Mouse (Mus musculus) lung, postnatal 4 days (tissue): Measurements from ENCODE around the gene Lztfl1.
"Not testable (repeated sequence)": the region's sequence is repeated elsewhere in the genome, so short reads cannot be mapped to it uniquely, and the experiment has no call there.

ENCODE experiments used
- DNase-seq, 2 experiments: peaks; one replicate each; pipeline ENCODE4 v3.0.0; 2021

Gene Lztfl1

DNA sequence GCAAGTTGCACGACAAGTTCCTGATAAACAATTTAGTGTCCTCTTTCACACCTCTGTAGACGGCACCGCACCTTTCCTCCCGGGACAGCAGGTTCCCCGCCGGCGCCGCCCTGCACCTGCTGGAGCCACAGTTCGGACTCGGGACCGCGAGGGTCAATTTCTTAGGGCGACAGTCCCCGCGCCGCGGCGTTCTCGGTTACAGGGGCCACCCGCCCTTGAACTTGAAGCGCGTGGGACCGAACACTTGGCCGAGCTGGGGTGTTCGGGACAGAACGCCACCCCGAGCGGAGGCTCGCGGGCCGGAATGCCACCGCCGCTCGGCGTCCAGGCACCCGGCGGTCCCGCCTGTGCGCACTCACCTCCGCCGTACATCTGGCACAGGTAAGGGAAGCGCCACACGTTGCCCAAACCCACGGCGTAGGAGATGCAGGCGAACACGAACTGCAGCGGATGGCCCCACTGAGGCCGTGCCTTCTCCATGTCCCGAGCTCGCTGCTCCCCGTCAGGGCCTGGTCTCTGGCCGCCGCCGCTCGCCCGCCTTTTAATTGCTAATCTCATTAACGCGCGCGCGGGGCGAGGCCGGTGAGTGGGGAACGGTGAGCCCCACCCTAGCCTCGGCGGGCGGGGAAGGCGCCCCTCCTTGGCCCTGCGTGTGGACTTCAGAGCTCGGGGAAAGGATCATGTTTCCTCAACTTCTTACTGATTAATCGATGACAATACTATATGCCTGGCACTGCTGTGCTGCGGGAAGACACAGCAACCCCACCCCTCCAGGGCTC lies 39.0 kb downstream of the Lztfl1 start, which contains the start of the genes Ccr9 and Slc6a20a:
TSS of gene Ccr9 (plus strand) at position 113 of the 779 bp plus-strand sequence.
TSS of gene Slc6a20a (minus strand) at position 559 of the 779 bp plus-strand sequence.
- peak; percentile 9 to 25 for DNase-seq

DNA sequence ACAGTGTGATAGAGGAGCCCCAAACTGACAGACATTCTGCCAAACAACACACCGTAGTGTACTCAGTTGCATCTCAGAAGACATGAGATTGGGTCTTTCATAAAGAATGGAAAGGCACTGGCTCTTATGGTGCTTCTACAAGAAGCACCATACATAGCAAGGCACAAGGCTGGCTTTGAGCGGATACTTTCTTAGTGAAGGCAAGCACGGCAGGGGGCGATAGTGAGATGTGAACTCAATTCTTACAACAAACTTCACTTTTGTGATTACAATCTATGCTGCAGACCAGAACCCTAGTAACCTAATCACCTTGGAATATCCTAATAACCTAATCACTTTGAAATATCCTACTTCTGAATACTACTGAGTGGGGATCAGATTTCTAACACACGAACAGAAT lies 51.9 kb downstream of the Lztfl1 start:
- peak in 1 of 2 experiments; percentile 48 for DNase-seq

DNA sequence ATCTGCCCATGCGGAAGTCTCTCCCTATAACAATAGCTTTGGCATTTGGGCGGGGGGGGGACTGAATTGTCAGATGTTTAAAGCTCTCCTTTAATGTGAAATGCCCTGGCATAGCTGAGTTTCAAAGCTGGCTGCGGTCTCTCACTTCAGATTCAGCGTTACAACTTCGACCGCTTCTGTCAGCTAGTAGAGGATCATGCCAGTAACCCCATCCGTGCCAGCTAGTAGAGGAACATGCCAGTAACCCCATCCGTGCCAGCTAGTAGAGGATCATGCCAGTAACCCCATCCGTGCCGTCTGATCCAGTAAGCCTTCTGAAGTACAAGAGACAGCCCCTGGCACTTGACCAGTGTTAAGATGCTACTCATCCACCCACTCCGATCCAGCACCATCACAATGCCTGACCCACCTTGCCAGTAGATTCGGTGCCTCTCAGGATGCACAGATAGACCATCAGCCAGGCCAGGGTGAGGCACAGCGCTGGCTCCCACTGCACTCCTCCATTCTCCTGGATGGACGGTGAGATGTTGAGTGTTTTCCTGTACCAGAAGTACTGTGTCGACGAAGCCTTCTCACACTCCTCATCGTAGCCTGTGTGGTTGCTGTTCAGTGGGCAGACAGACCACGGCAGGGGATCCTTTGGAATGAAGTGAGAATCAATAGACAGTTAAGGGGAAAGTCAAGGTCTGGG lies 57.4 kb downstream of the Lztfl1 start:
- not testable (repeated sequence) for DNase-seq

DNA sequence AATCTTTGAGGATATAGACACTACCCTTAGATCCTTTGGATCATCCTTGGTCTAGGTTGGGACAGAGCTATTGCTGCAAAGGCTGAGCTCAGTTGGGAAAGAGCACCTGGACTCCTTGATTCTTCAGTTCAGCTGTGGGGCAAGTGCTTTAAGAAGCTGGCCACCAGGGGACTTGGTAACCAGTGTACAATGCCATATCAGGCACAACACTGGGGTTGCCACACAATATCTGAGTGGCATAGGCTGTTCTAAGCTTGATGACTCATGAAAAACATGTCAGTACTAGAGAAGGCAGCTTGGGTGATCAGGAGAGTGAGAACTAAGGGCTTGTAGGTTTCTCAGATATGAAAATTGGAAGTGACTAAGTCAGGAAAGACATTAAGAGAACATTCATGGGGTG lies 58.5 kb downstream of the Lztfl1 start:
- no peak for DNase-seq

DNA sequence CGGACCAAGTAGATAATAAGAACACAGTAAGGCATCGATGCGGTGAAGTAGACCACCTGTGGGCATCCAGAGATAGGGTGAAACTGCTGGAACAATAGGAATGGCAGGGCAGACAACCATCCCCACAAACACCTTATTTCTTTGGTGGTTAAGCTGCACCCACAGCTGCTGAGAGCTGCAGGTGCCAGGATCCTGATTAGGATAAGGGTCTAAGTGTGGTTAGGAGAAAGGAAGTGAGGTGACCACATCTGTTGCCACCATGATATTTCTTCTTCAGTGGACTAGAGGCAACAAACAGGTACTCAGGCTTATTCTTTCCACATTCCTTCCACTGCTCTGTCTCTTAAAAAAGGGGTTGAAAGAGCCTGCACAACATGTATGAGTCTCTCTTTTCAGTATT lies 60.0 kb downstream of the Lztfl1 start:
- no peak for DNase-seq

DNA sequence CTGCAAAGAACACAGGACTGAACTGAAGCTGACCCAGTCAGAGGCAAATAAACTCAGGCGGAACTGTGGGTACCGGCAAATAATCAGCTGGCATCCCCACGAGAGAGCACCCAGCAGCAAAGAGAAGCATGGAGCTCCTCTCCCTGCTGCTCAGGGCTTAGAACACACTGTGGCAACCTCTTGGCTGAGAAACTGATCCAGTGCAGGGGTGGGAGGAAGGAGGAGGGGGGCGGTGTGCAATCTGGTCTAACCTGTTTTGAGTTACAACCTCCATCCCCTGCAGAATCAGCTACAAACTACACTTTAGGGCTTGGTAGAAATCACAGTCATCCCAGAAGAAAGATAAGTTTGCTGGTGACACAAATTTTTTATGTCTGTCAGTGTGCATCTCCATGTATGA lies 66.1 kb downstream of the Lztfl1 start:
- DNase-seq, result no peak

DNA sequence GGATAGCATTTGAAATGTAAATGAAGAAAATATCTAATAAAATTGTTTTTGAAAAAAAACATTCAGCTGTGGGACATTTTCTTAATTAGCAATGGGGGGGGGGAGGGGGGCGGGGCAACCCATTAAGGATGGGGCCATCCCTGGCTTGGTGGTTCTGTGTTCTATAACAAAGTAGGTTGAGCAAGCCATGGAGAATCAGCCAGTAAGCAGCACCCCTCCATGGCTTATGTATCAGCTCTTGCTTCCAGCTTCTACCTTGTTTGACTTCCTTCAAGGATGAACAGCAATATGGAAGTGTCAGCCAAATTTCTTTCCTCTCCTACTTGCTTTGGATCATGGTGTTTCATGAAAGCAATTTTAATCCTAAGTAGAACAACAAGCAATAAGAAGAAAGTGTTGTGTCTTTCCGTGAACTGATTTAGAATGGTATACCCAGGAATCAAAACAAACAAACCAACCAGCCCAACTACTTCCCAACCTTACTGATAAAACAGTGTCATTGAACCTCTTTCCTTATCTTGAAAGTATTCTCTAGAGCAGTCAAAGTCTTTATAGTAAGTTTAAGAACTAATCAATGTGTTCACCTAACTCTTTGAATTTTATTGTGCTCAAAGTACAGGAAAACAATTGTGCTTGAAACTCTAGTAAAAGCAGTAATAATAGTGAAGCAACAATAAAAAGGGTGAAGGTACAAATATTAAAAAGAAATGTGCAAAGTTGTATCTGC lies 67.5 kb downstream of the Lztfl1 start:
- DNase-seq, result no peak
